Mouse (Mus musculus) G1E (cell line): Measurements from ENCODE around the gene Kcnip2. TPM values are rescaled to one million over a fixed set of nuclear protein-coding genes. Genes with fewer than 3 reads are reported as not detected.

Experiments
- ATAC-seq: 2 replicates; pipeline ENCODE4 v1.8.0; 2016; ENCODE audit warnings: mild to moderate bottlenecking; ENCODE audit not compliant: insufficient number of reproducible peaks, poor library complexity, low FRiP score, severe bottlenecking; ENCODE audit errors: extremely low read depth
- DNase-seq: peaks from one replicate; pipeline ENCODE4 v3.0.0; 2012; ENCODE audit warnings: low spot score
- H3K27me3 ChIP-seq: 2 replicates; pipeline ENCODE4 v1.6.1; 2012; ENCODE audit warnings: mild to moderate bottlenecking, low read length, inconsistent platforms; ENCODE audit not compliant: insufficient read depth
- H3K36me3 ChIP-seq: replicated peaks from 2 replicates; pipeline ENCODE3; 2012; ENCODE audit warnings: mild to moderate bottlenecking, inconsistent platforms
- H3K4me1 ChIP-seq: 2 replicates; pipeline ENCODE4 v1.6.1; 2012; ENCODE audit warnings: low read depth, low read length, inconsistent platforms, mixed read lengths; ENCODE audit not compliant: insufficient read depth
- H3K4me3 ChIP-seq: 2 replicates; pipeline ENCODE4 v1.5.1; 2012; ENCODE audit warnings: low read depth, mild to moderate bottlenecking, inconsistent platforms, low read length, moderate library complexity, mixed read lengths
- H3K9me3 ChIP-seq: replicated peaks from 2 replicates; pipeline ENCODE4 v1.6.1; 2012; ENCODE audit warnings: inconsistent platforms
- CTCF ChIP-seq: IDR thresholded peaks from 2 replicates; pipeline ENCODE4 v1.5.1; 2012; ENCODE audit warnings: low read depth, low read length, inconsistent platforms, mixed read lengths
- GATA1 ChIP-seq: IDR thresholded peaks from 2 replicates; pipeline ENCODE4 v1.6.1; 2012; ENCODE audit warnings: borderline replicate concordance, low read length, inconsistent platforms, mixed read lengths
- GATA2 ChIP-seq: IDR thresholded peaks from 2 replicates; pipeline ENCODE4 v1.6.1; 2012; ENCODE audit warnings: low read depth, low read length, inconsistent platforms, borderline replicate concordance
- POLR2AphosphoS5 ChIP-seq: IDR thresholded peaks from 2 replicates; pipeline ENCODE4 v1.6.1; 2012; ENCODE audit warnings: low read depth, low read length, inconsistent platforms; ENCODE audit not compliant: insufficient replicate concordance
- TAL1 ChIP-seq: conservative IDR thresholded peaks from 2 replicates; pipeline ENCODE4 v1.6.1; 2012; ENCODE audit warnings: low read depth, low read length, inconsistent platforms, mixed read lengths
- polyA plus RNA-seq: library from polyadenylated mRNA; stranded (reverse); fragments of >175 nt; gene quantifications from 2 replicates; pipeline ENCODE4 v1.2.3, GENCODE M21; 2012
- total RNA-seq, 2 experiments: library from RNA; stranded (forward) in 1 of 2; stranded (reverse) in 1 of 2; fragments of 200-1000 nt in 1 of 2; fragments of >200 nt in 1 of 2; fragmentation: Nextera tagmentation in 1 of 2; gene quantifications; 2 replicates each; pipeline ENCODE4 v1.2.3; 2014 to 2017

Gene Kcnip2
- total and polyA plus RNA-seq, 3 experiments: 0.05 TPM; not detected in 2

GRCm38 (mm10) chr19:45794718-45795117, 21.1 kb downstream of the Kcnip2 start:
- peaks cover 4% of the 10 kb centered on the region; the same call in 1 of the 2 replicates for H3K27me3 ChIP-seq
- TF ChIP-seq GATA1: no peak
- TF ChIP-seq POLR2AphosphoS5: no peak
- TF ChIP-seq TAL1: no peak
- no peak for TF ChIP-seq CTCF
- TF ChIP-seq GATA2: no peak
- ATAC-seq (no peak), DNase-seq (no peak)
- no peak overlapping the region for H3K4me3 ChIP-seq
- peaks cover 41% of the 10 kb centered on the region for H3K4me1 ChIP-seq
- no peaks in the 10 kb centered on the region for H3K36me3 ChIP-seq
- H3K9me3 ChIP-seq: 0 out of 2 replicates have a peak, but pooled peaks cover under 1% of the 10 kb centered on the region

GRCm38 (mm10) chr19:45792404-45792803, 23.5 kb downstream of the Kcnip2 start:
- Histone ChIP-seq H3K27me3 (peaks cover 4% of the 10 kb centered on the region; the same call in 1 of the 2 replicates), H3K36me3 (no peaks in the 10 kb centered on the region), H3K4me1 (peaks cover 52% of the 10 kb centered on the region), H3K9me3 (no peaks in the 10 kb centered on the region), H3K4me3 (no peak overlapping the region)
- no peak for DNase-seq
- TF ChIP-seq POLR2AphosphoS5 (no peak), CTCF (no peak), GATA2 (no peak), GATA1 (no peak), TAL1 (no peak)
- no peak for ATAC-seq

DNA sequence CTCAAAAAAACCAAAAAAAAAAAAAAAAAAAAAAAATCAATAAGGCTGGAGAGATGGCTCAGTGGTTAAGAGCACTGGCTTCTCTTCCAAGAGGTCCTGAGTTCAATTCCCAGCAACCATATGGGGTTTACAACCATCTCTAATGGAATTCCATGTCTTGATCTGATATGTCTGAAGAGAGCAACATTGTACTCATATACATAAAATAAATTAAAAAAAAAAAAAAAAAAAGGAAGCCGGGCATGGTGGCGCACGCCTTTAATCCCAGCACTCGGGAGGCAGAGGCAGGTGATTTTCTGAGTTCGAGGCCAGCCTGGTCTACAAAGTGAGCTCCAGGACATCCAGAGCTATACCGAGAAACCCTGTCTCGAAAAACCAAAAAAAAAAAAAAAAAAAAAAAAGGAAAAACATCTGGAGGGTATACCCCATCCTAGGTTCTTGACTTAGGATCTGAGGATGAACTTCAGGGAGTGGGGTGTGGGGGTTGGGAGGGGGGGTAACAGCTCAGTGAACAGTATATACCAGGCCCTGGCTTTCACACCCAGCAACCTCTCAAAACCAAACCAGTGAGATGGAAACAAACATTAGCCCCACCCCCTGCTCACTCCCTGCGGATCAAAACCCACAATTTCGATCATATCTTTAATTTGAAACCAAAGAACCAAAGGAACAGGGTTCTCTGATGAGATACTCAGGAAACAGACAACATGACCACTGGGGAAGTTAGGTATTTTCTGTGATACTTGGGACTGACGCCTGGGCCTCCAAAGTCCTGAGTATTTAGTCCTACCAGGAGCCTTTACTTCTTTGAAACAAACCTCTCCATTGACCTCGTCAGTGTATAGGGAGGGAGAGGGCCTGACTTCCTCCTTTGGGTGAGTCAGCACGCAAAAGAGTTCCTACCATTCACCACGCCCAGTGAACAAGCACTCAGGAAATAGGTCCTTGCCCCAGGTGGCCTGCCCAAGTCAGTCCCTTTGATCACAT, 25.7 kb downstream of the Kcnip2 start:
- Histone ChIP-seq H3K4me3 (no peak overlapping the region; the same call in 1 of the 2 replicates), H3K4me1 (peaks cover 43% of the 10 kb centered on the region), H3K9me3 (no peaks in the 10 kb centered on the region), H3K27me3 (no peaks in the 10 kb centered on the region), H3K36me3 (no peaks in the 10 kb centered on the region)
- TF ChIP-seq GATA2 (no peak), CTCF (no peak)
- DNase-seq (peak; percentile 91), ATAC-seq (peak; percentile 95)

DNA sequence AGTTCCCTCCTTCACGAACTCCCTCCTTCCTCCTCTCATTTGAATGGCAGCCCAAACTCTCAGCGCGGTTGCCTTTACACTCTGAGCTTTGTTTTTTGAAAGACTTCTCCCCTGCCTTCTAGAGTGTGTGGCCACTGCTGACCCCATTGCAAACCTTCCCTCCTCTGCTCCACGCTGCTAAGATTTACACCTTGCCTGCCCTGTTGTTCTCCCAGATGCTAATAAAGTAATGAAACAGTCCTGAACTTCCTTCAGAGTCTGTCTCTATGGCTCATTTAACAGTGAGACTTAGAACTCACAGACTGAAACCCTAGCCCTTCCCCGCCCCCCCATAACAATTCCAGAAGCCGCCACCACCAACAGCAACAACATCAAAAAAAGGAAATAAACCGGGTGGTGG, 26.5 kb downstream of the Kcnip2 start:
- Histone ChIP-seq H3K36me3 (no peaks in the 10 kb centered on the region), H3K27me3 (no peaks in the 10 kb centered on the region), H3K4me3 (no peak overlapping the region), H3K9me3 (no peaks in the 10 kb centered on the region), H3K4me1 (peaks cover 38% of the 10 kb centered on the region)
- no peak for ATAC-seq
- no peak for TF ChIP-seq GATA2
- no peak for TF ChIP-seq GATA1
- TF ChIP-seq CTCF: no peak
- no peak for TF ChIP-seq POLR2AphosphoS5
- no peak for TF ChIP-seq TAL1
- no peak for DNase-seq

GRCm38 (mm10) chr19:45788337-45788736, 27.5 kb downstream of the Kcnip2 start:
- Histone ChIP-seq H3K9me3 (no peaks in the 10 kb centered on the region), H3K27me3 (no peaks in the 10 kb centered on the region), H3K36me3 (no peaks in the 10 kb centered on the region), H3K4me3 (no peak overlapping the region), H3K4me1 (peaks cover 41% of the 10 kb centered on the region)
- TF ChIP-seq CTCF: no peak
- no peak for TF ChIP-seq GATA1
- TF ChIP-seq GATA2: no peak
- TF ChIP-seq POLR2AphosphoS5: no peak
- TF ChIP-seq TAL1: no peak
- no peak for ATAC-seq
- no peak for DNase-seq

DNA sequence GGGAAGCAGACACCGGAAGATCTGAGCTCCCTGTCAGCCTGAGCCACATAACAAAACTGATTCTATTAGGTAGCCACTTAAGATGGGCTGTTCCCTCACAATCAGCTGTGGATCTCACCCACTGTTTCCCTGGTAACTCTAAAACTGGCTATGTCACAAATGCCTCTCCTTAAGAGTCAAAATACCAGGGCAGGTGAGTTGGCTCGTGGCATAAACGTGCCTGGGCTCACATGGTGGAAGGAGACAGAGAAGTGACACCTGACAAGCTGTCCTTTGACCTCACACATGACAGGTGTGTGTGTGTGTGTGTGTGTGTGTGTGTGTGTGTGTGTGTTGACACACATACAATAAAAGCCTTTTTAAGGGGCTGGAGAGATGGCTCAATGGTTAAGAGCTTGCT, 28.4 kb downstream of the Kcnip2 start:
- H3K4me3 ChIP-seq: no peak overlapping the region
- peaks cover 39% of the 10 kb centered on the region for H3K4me1 ChIP-seq
- no peaks in the 10 kb centered on the region for H3K27me3 ChIP-seq
- DNase-seq: no peak
- no peaks in the 10 kb centered on the region for H3K9me3 ChIP-seq
- TF ChIP-seq CTCF: no peak
- TF ChIP-seq GATA1: no peak
- no peak for TF ChIP-seq TAL1
- no peak for TF ChIP-seq GATA2
- TF ChIP-seq POLR2AphosphoS5: no peak
- H3K36me3 ChIP-seq: no peaks in the 10 kb centered on the region
- ATAC-seq: no peak
